13 mouse cellular contexts compared by ENCODE assay signal in the genomic region with DNA sequence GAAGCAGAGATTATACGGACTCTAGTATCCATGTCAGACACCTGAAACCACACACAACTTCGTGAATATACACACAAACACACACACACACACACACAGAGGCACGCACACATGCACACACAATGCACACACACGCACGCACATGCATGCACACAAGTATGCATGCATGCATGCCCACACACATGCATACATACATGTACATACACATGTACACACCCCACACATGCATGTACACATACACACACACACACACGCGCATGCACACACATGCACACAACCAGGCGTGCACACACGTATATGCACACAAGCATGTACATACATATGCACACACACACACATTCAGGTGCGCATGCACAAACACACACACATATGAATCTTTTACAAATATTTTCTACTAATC.
"Had no signal": no experiment of that assay in that cellular context is flagged by ENCODE, and none has a peak within 500 bp of the region (broad histone marks: within the 10 kb centered on the region; RNA-seq: fewer than 3 reads in every experiment).

No protein-coding gene starts in this region.

- H3K4me2 ChIP-seq: limb, embryonic 15.5 days had no signal

- H3K27me3 ChIP-seq: limb, embryonic 15.5 days had no signal

- H3K9me3 ChIP-seq: limb, embryonic 15.5 days had no signal

- H3K9ac ChIP-seq: limb, embryonic 15.5 days; liver, embryonic 14.5 days had no signal

- DNase-seq: kidney, adult 11 months; kidney, postnatal 36 days; layer of hippocampus, adult 9-11 months; layer of hippocampus, postnatal 36 days; lung, adult 18-20 months; right cerebral cortex, adult 18-20 months; right cerebral cortex, postnatal 25 days; thymus, adult 18-20 months; thymus, postnatal 14 days had no signal

- H3K4me1 ChIP-seq: limb, embryonic 15.5 days had no signal

- H3K27ac ChIP-seq: kidney, postnatal 0 days; limb, embryonic 15.5 days; liver, embryonic 14.5 days had no signal

- H3K36me3 ChIP-seq: limb, embryonic 15.5 days had no signal

- H3K4me3 ChIP-seq: limb, embryonic 15.5 days; myocyte had no signal
